Mouse (Mus musculus): ENCODE measurements around the gene Prr5.

DNA sequence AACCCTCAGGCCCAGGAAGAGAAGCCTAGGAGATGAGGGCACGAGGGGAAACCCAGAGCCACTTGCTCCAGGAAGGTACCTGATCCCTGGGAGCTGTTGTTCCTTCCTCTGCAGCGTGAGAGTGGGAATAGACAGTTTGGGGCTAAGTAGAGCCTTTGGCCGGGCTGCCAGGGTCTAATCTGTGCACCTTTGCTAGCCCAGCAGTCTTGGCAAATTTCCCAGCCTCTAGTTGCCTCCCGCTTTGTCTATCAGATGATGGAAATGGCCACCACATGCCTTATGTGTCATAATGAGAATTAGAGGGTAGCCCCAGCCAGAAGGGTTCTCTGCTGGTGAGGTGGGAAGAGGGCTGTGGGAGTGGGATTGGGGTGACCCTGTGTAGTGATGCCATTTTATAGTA, 3.4 kb upstream of the Prr5 start:
- no peak for TF ChIP-seq CTCF (IDR thresholded peaks at IDR 0.05; ENCODE audit: extremely low read depth, insufficient read depth, insufficient read length, insufficient replicate concordance)
- no peak for TF ChIP-seq POLR2A (IDR thresholded peaks at IDR 0.05; ENCODE audit: low read depth, low read length)
